Mouse (Mus musculus) spleen, embryonic (tissue): Measurements from ENCODE around the gene Prkag3.

ENCODE experiments used
- CTCF ChIA-PET: fragments of 350-600 bp; sonication (Branson Sonifier 250); formaldehyde crosslinking; loops from one replicate; lab custom pipeline; 2022; lab: Charles Lee

Prkag3 gene

GRCm38 (mm10) chr1:74714967-74715366 is 34.1 kb downstream of the Prkag3 start:
- CTCF ChIA-PET = interaction anchor here (0.9 kb wide), 1 partner anchor 91 kb away, joined by 3 read pairs; no protein-coding TSS in a partner anchor

GRCm38 (mm10) chr1:74713859-74714730 is 34.9 kb downstream of the Prkag3 start:
- CTCF ChIA-PET = interaction anchor here (0.6 to 0.9 kb wide), 2 partner anchors 92 to 96 kb away, joined by 3 read pairs; no protein-coding TSS in a partner anchor

GRCm38 (mm10) chr1:74713099-74713858 is 35.7 kb downstream of the Prkag3 start, which contains the start of gene Cyp27a1:
Gene Cyp27a1, plus strand, starts transcription at chr1:74713574.
- CTCF ChIA-PET = interaction anchor here (0.6 kb wide), 1 partner anchor 97 kb away, joined by 3 read pairs; no protein-coding TSS in a partner anchor

DNA sequence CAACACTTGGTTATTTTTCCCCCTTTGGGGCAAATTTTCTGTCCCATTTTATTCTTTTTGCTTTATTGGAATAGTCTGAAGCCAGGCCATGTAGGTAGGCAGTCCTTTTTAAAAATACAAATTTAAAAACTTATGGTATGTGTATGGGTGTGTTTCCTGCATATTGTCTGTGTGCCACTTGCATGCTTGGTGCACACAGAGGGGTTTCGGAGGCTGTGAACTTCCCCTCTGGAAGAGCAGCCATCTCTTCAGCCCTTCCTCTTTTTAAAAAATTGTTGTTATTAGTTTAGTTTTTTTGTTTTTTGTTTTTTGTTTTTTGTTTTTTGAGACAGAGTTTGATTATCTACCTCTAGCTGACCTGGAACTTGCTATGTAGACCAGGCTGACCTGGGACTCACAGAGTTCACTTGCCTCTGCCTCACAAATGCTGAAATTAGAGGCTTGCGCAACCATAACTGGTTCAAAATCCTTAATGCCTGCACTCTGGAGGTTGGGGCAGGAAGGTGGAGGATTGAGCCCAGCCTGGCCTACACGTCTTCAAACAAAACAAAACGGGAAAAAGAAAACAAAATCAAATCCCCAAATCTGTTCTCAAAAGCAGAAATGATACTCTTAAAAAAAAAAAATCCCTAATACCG is 36.4 kb downstream of the Prkag3 start:
- CTCF ChIA-PET = no interaction called here

- CTCF ChIA-PET = no interaction called here
Observed at GRCm38 (mm10) chr1:74712046-74712445, 37.0 kb downstream of the Prkag3 start.

DNA sequence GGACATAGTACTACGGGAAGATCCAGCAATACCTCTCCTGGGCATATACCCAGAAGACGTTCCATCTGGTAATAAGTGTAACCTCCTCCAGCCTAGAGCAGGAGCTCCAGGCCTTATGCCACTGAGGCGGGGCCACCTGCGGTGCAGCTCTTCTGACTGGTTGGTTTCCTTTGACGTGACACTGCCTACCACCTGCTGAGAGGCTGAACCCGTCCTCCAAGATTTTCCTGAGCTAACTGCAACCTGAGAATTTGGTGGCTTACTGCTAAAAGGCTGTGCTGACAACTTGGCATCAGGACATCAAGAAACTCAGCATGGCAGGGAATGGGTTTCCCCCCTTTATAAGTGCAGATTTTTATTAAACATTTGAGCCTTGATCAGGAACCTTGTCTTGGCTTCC is 39.5 kb downstream of the Prkag3 start:
- CTCF ChIA-PET = no interaction called here

DNA sequence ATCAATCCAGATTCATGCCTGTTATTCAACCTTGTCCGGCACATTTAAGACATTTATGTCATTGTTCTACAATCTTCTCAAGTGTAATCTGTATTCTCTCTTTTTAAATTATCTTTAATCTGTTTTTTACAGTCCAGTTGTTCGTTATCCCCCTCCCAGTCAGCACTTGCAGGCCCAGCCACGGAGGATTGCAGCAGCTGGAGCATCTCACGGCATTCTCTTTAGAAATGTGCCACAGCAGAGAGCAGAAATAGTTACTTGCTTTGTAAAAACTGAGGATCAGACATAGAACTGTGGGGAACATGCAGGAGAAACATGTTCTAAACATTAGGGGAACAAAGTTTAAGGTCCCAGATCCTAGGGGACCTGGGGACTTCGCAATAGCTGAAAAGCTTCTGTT is 44.0 kb downstream of the Prkag3 start:
- CTCF ChIA-PET = interaction anchor here (1.1 kb wide), 1 partner anchor 84 kb away, joined by 3 read pairs; no protein-coding TSS in a partner anchor

DNA sequence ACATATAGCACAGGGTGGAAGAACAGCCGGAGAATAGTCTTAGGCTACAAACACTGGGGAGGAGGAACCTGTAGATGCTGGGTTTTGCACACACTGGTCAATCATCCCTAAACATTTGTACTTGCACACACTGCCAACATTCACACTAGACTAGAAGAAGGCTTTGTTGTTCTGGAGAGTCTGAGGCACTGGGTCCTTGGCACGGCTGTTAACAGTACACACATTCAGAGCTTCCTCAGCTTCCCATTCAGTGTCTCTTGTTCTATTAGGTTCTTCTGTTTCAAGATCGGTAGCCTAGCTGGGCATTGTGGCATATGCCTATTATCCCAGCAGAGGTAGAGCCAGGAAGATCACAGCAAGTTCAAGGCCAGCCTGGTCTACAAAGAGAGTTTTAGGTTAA is 44.9 kb downstream of the Prkag3 start:
- CTCF ChIA-PET = no interaction called here

DNA sequence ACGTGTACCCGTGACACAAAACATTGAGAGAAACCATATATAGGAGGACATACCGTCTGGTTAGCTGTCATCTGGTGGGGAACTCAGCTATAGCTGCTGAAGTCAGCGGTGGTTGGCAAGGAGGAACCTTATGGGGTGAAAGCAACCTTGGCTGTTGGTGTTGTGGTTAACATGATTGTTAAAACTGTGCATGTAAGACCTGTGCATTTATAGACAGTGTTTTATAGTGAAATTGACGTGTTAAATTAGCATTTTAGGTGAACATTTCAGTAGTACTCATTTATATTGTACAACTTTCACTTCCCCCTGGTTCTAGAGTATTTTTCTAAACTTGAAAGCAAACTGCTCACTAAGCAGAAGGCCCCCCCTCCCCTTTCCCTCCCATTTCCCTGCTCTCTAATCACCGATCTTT is 46.9 kb downstream of the Prkag3 start:
- CTCF ChIA-PET = no interaction called here

GRCm38 (mm10) chr1:74698791-74699190 is 50.2 kb downstream of the Prkag3 start:
- CTCF ChIA-PET = no interaction called here

GRCm38 (mm10) chr1:74698353-74698752 is 50.7 kb downstream of the Prkag3 start:
- CTCF ChIA-PET = no interaction called here

DNA sequence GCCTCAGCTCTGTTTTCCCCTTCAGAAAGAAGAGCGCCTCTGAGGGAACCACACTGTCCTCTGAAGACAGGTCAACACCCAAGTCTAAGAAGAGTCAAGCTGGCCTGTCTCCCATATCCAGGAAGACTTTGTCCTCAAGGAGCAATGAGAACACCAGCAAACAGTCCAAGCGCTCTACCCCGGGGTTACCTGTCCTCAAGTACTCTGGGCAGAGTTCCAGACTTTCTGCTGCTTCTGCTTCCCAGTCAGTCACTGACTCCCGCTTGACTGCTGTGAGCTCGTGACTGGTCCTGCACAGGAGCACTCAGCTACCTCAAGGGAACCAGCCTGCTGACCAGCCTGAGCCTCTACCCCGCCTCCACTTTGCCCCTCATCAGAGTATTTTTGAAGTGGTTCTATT is 51.6 kb downstream of the Prkag3 start:
- CTCF ChIA-PET = no interaction called here

DNA sequence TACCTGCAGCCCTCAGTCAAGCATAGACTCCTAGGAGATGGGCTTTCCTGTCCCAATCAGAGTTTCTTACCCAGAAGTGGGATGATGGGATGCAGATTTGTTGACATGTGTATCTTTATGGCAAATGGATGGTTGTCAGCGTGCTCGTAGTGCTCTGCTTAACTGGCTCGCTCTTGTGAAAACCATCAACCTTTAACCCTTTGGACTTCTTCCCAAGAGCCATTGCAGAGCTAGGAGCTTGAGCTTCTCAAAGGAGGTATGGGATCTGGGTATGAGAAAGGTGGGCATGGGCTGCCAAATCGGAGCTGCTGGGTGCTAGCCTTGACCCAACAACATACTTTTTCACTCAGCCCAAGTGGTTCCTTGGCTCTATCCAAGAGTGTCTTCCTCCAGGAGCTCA is 53.2 kb downstream of the Prkag3 start:
- CTCF ChIA-PET = no interaction called here

- CTCF ChIA-PET = no interaction called here
Observed at GRCm38 (mm10) chr1:74693891-74694583, 55.0 kb downstream of the Prkag3 start.
